Mouse (Mus musculus): Measurements from ENCODE around the gene Get4.

The Get4 gene

GRCm38 (mm10) chr5:139283460-139284180 lies 31.5 kb downstream of the Get4 start:
- no peak for DNase-seq (ENCODE audit: low spot score in 2 of 2)

- no peak for DNase-seq (ENCODE audit: low spot score in 2 of 2)
Measured at GRCm38 (mm10) chr5:139285383-139286067, 33.4 kb downstream of the Get4 start.

- no peak for DNase-seq (ENCODE audit: low spot score in 2 of 2)
Measured at GRCm38 (mm10) chr5:139286142-139286941, 34.2 kb downstream of the Get4 start.

- no peak for DNase-seq (ENCODE audit: low spot score in 2 of 2)
Measured at GRCm38 (mm10) chr5:139287099-139287498, 35.0 kb downstream of the Get4 start.

- no peak for DNase-seq (ENCODE audit: low spot score in 2 of 2)
Measured at GRCm38 (mm10) chr5:139287787-139288186, 35.7 kb downstream of the Get4 start.

GRCm38 (mm10) chr5:139288591-139288990 lies 36.5 kb downstream of the Get4 start:
- no peak for DNase-seq (ENCODE audit: low spot score in 2 of 2)

GRCm38 (mm10) chr5:139290467-139291259 lies 38.5 kb downstream of the Get4 start:
- DNase-seq (ENCODE audit: low spot score in 2 of 2): no peak

- no peak for DNase-seq (ENCODE audit: low spot score in 2 of 2)
Measured at GRCm38 (mm10) chr5:139291811-139292560, 39.9 kb downstream of the Get4 start.

- DNase-seq (ENCODE audit: low spot score in 2 of 2): no peak
Measured at GRCm38 (mm10) chr5:139294089-139294488, 42.0 kb downstream of the Get4 start.

- no peak for DNase-seq (ENCODE audit: low spot score in 2 of 2)
Measured at GRCm38 (mm10) chr5:139297092-139297491, 45.0 kb downstream of the Get4 start.

GRCm38 (mm10) chr5:139297745-139298144 lies 45.6 kb downstream of the Get4 start:
- DNase-seq (ENCODE audit: low spot score in 2 of 2): no peak

GRCm38 (mm10) chr5:139302101-139302500 lies 50.0 kb downstream of the Get4 start:
- no peak for DNase-seq (ENCODE audit: low spot score in 2 of 2)

- DNase-seq (ENCODE audit: low spot score in 2 of 2): no peak
Measured at GRCm38 (mm10) chr5:139303646-139304061, 51.5 kb downstream of the Get4 start.

- no peak for DNase-seq (ENCODE audit: low spot score in 2 of 2)
Measured at GRCm38 (mm10) chr5:139309946-139310345, 57.8 kb downstream of the Get4 start.

- DNase-seq (ENCODE audit: low spot score in 2 of 2): no peak
Measured at GRCm38 (mm10) chr5:139310477-139310876, 58.4 kb downstream of the Get4 start.

- no peak for DNase-seq (ENCODE audit: low spot score in 2 of 2)
Measured at GRCm38 (mm10) chr5:139311822-139312221, 59.7 kb downstream of the Get4 start.

- no peak for DNase-seq (ENCODE audit: low spot score in 2 of 2)
Measured at GRCm38 (mm10) chr5:139313536-139313935, 61.4 kb downstream of the Get4 start.

GRCm38 (mm10) chr5:139314941-139315642 lies 63.0 kb downstream of the Get4 start:
- DNase-seq (ENCODE audit: low spot score in 2 of 2): no peak

GRCm38 (mm10) chr5:139316982-139317675 lies 65.0 kb downstream of the Get4 start:
- DNase-seq (ENCODE audit: low spot score in 2 of 2): no peak
